Mouse (Mus musculus) erythroblast, embryonic 14.5 days (primary cell): ENCODE results near the gene Klhl41.

Experiments used
- GATA1 ChIP-seq: IDR thresholded peaks from 2 replicates; pipeline ENCODE4 v1.6.1; 2012; ENCODE audit warnings: low read length, inconsistent platforms, mixed read lengths
- TAL1 ChIP-seq: IDR thresholded peaks from 3 replicates; pipeline ENCODE4 v1.6.1; 2012; ENCODE audit warnings: low read length, inconsistent platforms, mixed read lengths

DNA sequence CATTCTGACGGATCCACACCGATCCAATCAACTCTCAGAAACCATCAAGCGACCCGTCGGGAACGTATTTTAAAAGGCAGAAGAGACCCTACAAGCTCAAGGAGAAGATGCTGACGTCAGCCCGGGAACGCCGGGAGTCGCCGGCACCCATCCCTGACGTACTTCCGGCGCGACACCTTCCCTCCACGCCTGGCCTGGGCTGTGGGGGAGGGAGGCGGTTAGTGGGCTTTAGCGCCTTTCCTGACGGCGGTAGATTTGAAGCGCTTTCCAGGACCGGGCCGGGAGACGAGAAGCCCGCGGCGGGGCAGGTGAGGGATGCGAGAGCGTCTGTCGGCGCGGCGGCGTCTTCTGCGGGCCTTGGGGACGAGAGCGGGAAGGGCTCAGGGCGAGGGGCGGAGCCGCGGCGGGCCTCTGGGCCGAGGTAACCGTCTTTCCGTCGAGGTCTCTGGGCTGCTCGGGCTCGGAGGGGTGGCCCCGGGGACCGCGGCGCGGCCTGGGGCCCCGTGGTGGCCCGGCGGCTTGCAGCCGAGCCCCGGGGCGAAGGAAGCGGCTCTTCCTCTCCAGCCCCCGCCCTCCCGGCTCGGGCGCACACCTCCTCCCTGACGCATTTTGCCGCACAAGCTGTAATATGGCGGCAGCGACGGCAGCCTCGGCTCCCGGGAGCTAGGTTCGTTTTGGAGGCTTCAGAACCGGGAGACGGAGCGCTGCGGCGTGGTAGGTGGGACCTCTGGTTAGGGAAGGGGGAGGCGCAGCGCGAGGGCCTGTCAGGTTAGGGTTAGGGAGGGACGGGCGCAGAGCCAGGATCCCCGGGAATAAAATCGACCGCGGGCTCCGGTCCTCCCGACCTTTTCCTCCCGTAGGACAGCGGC, 53.0 kb downstream of the Klhl41 start:
- no peak for TF ChIP-seq GATA1
- no peak for TF ChIP-seq TAL1
